Mouse (Mus musculus): Measurements from ENCODE around the gene Frem2. TPM values are rescaled to one million over a fixed set of nuclear protein-coding genes. Genes with fewer than 3 reads are reported as not detected.

Frem2 gene
- total RNA-seq (2021): 1 to 10 TPM; 4.5 to 5.0 TPM
- long read RNA-seq, partial matches to known transcripts: 1 of 1 reads
- long read RNA-seq, other reads (novel, unspliced or antisense): 0 of 1 reads

- DNase-seq (ENCODE audit: low spot score in 2 of 2): peak; percentile 69 to 79
These were observed at the start of gene Frem2 for GRCm38 (mm10) chr3:53656878-53657561. TSS of gene Frem2 (minus strand) at chr3:53657355.

GRCm38 (mm10) chr3:53705992-53706495 lies 48.9 kb upstream of the Frem2 start:
- DNase-seq (ENCODE audit: low spot score in 2 of 2): no peak

- no peak for DNase-seq (ENCODE audit: low spot score in 2 of 2)
These were observed 46.0 kb upstream of the Frem2 start for GRCm38 (mm10) chr3:53703126-53703505.

GRCm38 (mm10) chr3:53702421-53703125 lies 45.4 kb upstream of the Frem2 start:
- DNase-seq (ENCODE audit: low spot score in 2 of 2): no peak

- DNase-seq (ENCODE audit: low spot score in 2 of 2): no peak
These were observed 44.8 kb upstream of the Frem2 start for GRCm38 (mm10) chr3:53701940-53702339.

GRCm38 (mm10) chr3:53687776-53688175 lies 30.6 kb upstream of the Frem2 start:
- no peak for DNase-seq (ENCODE audit: low spot score in 2 of 2)

GRCm38 (mm10) chr3:53682244-53682643 lies 25.1 kb upstream of the Frem2 start:
- no peak for DNase-seq (ENCODE audit: low spot score in 2 of 2)

- DNase-seq (ENCODE audit: low spot score in 2 of 2): no peak
These were observed 23.7 kb upstream of the Frem2 start for GRCm38 (mm10) chr3:53680816-53681215.

- no peak for DNase-seq (ENCODE audit: low spot score in 2 of 2)
These were observed 17.1 kb upstream of the Frem2 start for GRCm38 (mm10) chr3:53674225-53674624.

GRCm38 (mm10) chr3:53669736-53670135 lies 12.6 kb upstream of the Frem2 start:
- no peak for DNase-seq (ENCODE audit: low spot score in 2 of 2)

GRCm38 (mm10) chr3:53657744-53658534 lies 784 bp upstream of the Frem2 start:
- DNase-seq (ENCODE audit: low spot score in 2 of 2): peak; percentile 36 to 58

GRCm38 (mm10) chr3:53656328-53656877 lies 752 bp downstream of the Frem2 start:
- DNase-seq (ENCODE audit: low spot score in 2 of 2): no peak

- no peak for DNase-seq (ENCODE audit: low spot score in 2 of 2)
These were observed 1.8 kb downstream of the Frem2 start for GRCm38 (mm10) chr3:53655343-53655742.

- no peak for DNase-seq (ENCODE audit: low spot score in 2 of 2)
These were observed 7.0 kb downstream of the Frem2 start for GRCm38 (mm10) chr3:53650003-53650748.

- no peak for DNase-seq (ENCODE audit: low spot score in 2 of 2)
These were observed 7.7 kb downstream of the Frem2 start for GRCm38 (mm10) chr3:53649425-53649824.

- no peak for DNase-seq (ENCODE audit: low spot score in 2 of 2)
These were observed 8.3 kb downstream of the Frem2 start for GRCm38 (mm10) chr3:53648902-53649301.

- no peak for DNase-seq (ENCODE audit: low spot score in 2 of 2)
These were observed 21.2 kb downstream of the Frem2 start for GRCm38 (mm10) chr3:53635948-53636347.

GRCm38 (mm10) chr3:53631126-53631525 lies 26.0 kb downstream of the Frem2 start:
- DNase-seq (ENCODE audit: low spot score in 2 of 2): no peak

GRCm38 (mm10) chr3:53630630-53631029 lies 26.5 kb downstream of the Frem2 start:
- DNase-seq (ENCODE audit: low spot score in 2 of 2): no peak

GRCm38 (mm10) chr3:53629966-53630365 lies 27.2 kb downstream of the Frem2 start:
- no peak for DNase-seq (ENCODE audit: low spot score in 2 of 2)

GRCm38 (mm10) chr3:53623222-53623621 lies 33.9 kb downstream of the Frem2 start:
- DNase-seq (ENCODE audit: low spot score in 2 of 2): no peak

All from layer of hippocampus, postnatal 10 days (tissue).